Mouse (Mus musculus) cerebellum, adult 2 months (tissue): ENCODE measurements around the gene Cyb5r3. TPM values are rescaled to one million over a fixed set of nuclear protein-coding genes. Genes with fewer than 3 reads are reported as not detected.
A peak's percentile ranks its signal among the peaks of the same experiment; 100 is the strongest.
"Not testable (repeated sequence)": the region's sequence is repeated elsewhere in the genome, so short reads cannot be mapped to it uniquely, and the experiment has no call there.

Experiments used
- DNase-seq, 2 experiments: peaks; one replicate each; pipeline ENCODE4 v3.0.0; 2021
- H3K27ac ChIP-seq: fragments of 200-500 bp; 2 replicates; pipeline ENCODE4 v1.5.1; 2012; ENCODE audit warnings: low read length, control low read depth, inconsistent platforms; ENCODE audit not compliant: insufficient read depth
- H3K27me3 ChIP-seq: fragments of 200-500 bp; 2 replicates; pipeline ENCODE4 v1.6.1; 2012; ENCODE audit warnings: inconsistent platforms, mild to moderate bottlenecking, low read length, moderate library complexity; ENCODE audit not compliant: control insufficient read depth, insufficient read depth
- H3K4me1 ChIP-seq: fragments of 200-500 bp; 2 replicates; pipeline ENCODE4 v1.6.1; 2011; ENCODE audit warnings: low read length; ENCODE audit not compliant: control insufficient read depth, insufficient read depth
- H3K4me3 ChIP-seq: fragments of 200-500 bp; replicated peaks from 2 replicates; pipeline ENCODE3; 2011; ENCODE audit warnings: mild to moderate bottlenecking, low read depth, low read length, control low read depth; ENCODE audit not compliant: insufficient read depth
- CTCF ChIP-seq: fragments of 200-500 bp; IDR thresholded peaks from 2 replicates; pipeline ENCODE4 v1.5.1; 2011; ENCODE audit warnings: low read depth, mild to moderate bottlenecking, control low read depth, low read length, moderate library complexity, borderline replicate concordance; ENCODE audit not compliant: insufficient read depth
- POLR2A ChIP-seq: fragments of 200-500 bp; IDR thresholded peaks from 2 replicates; pipeline ENCODE4 v1.6.1; 2011; ENCODE audit warnings: low read length, control low read depth, borderline replicate concordance; ENCODE audit not compliant: insufficient read depth
- WGBS: fragments of 180-500 bp; shearing (Covaris S2); methylation state at CpG from one replicate; pipeline ENCODE4 v1.1.7; 2018; 5-methylcytosine and 5-hydroxymethylcytosine counted together
- polyA plus RNA-seq: library from polyadenylated mRNA; depleted of rRNA; stranded (reverse); fragments of >200 nt; gene quantifications from 2 replicates; pipeline ENCODE4 v1.2.3, GENCODE M21; 2012

Cyb5r3 gene
- polyA plus RNA-seq, 1 experiment = 68.6 TPM

GRCm38 (mm10) chr15:83149196-83150072 lies 23.0 kb downstream of the Cyb5r3 start, which contains the start of gene Poldip3:
TSS of gene Poldip3 (minus strand) at chr15:83149384.
- Histone ChIP-seq H3K27ac (peak within 1 kb of the TSS; percentile 100), H3K4me3 (peak within 1 kb of the TSS; percentile 99), H3K4me1 (peaks cover 8% of the 10 kb centered on the region; the same call in 1 of the 2 replicates), H3K27me3 (no peaks in the 10 kb centered on the region)
- no peak for TF ChIP-seq CTCF
- TF ChIP-seq POLR2A = peak; percentile 78
- DNase-seq = peak; percentile 98 to 99
- under 1% methylated on average over 56 of the region's 56 CpGs for WGBS

- peak overlapping the region; percentile 99 for H3K4me3 ChIP-seq
- H3K27me3 ChIP-seq = no peaks in the 10 kb centered on the region
- WGBS = under 1% methylated on average over 41 of the region's 41 CpGs
- H3K4me1 ChIP-seq = peaks cover 8% of the 10 kb centered on the region; the same call in 1 of the 2 replicates
- no peak for DNase-seq
- H3K27ac ChIP-seq = peak overlapping the region; percentile 100
- TF ChIP-seq POLR2A = no peak
- TF ChIP-seq CTCF = no peak
Measured at GRCm38 (mm10) chr15:83148801-83149195, 23.6 kb downstream of the Cyb5r3 start.

- DNase-seq = no peak
- H3K4me3 ChIP-seq = peak overlapping the region; percentile 99
- TF ChIP-seq POLR2A = no peak
- no peak for TF ChIP-seq CTCF
- no peaks in the 10 kb centered on the region for H3K27me3 ChIP-seq
- peak overlapping the region; percentile 100 for H3K27ac ChIP-seq
- 2% methylated on average over 21 of the region's 21 CpGs for WGBS
- H3K4me1 ChIP-seq = peaks cover 8% of the 10 kb centered on the region; the same call in 1 of the 2 replicates
Measured at GRCm38 (mm10) chr15:83148395-83148794, 24.0 kb downstream of the Cyb5r3 start.

GRCm38 (mm10) chr15:83145541-83145940 lies 26.9 kb downstream of the Cyb5r3 start:
- Histone ChIP-seq H3K4me1 (peaks cover 20% of the 10 kb centered on the region), H3K4me3 (no peak overlapping the region), H3K27ac (no peak overlapping the region), H3K27me3 (no peaks in the 10 kb centered on the region)
- WGBS = 84% methylated on average over 6 of the region's 6 CpGs
- TF ChIP-seq CTCF = no peak
- no peak for DNase-seq

- H3K27me3 ChIP-seq = no peaks in the 10 kb centered on the region
- H3K27ac ChIP-seq = peak overlapping the region; percentile 45; the same call in 1 of the 2 replicates
- TF ChIP-seq POLR2A = no peak
- TF ChIP-seq CTCF = no peak
- DNase-seq = no peak
- 19% methylated on average over 5 of the region's 5 CpGs for WGBS
- H3K4me1 ChIP-seq = peaks cover 22% of the 10 kb centered on the region
- no peak overlapping the region for H3K4me3 ChIP-seq
Measured at GRCm38 (mm10) chr15:83142861-83143260, 29.5 kb downstream of the Cyb5r3 start.

- 93% methylated on average over 2 of the region's 2 CpGs for WGBS
- no peak for DNase-seq
- H3K4me1 ChIP-seq = peaks cover 4% of the 10 kb centered on the region; the same call in 1 of the 2 replicates
Measured at GRCm38 (mm10) chr15:83135654-83136053, 36.7 kb downstream of the Cyb5r3 start.

GRCm38 (mm10) chr15:83134671-83135070 lies 37.7 kb downstream of the Cyb5r3 start:
- Histone ChIP-seq H3K27ac (no peak overlapping the region), H3K4me1 (peaks cover 4% of the 10 kb centered on the region; the same call in 1 of the 2 replicates), H3K4me3 (no peak overlapping the region), H3K27me3 (no peaks in the 10 kb centered on the region)
- TF ChIP-seq CTCF (no peak), POLR2A (no peak)
- WGBS = 42% methylated on average over 6 of the region's 6 CpGs
- DNase-seq = no peak

More at GRCm38 (mm10) chr15:83135654-83136053, 36.7 kb downstream of the Cyb5r3 start:
- Histone ChIP-seq H3K27me3 (no peaks in the 10 kb centered on the region), H3K27ac (no peak overlapping the region), H3K4me3 (no peak overlapping the region)
- no peak for TF ChIP-seq CTCF
- TF ChIP-seq POLR2A = no peak

- Histone ChIP-seq H3K27me3 (no peaks in the 10 kb centered on the region), H3K27ac (no peak overlapping the region), H3K4me1 (no peaks in the 10 kb centered on the region), H3K4me3 (no peak overlapping the region)
- 88% methylated on average over 7 of the region's 7 CpGs for WGBS
- no peak for DNase-seq
- no peak for TF ChIP-seq POLR2A
- TF ChIP-seq CTCF = no peak
Measured at GRCm38 (mm10) chr15:83129530-83130231, 42.7 kb downstream of the Cyb5r3 start.

- not testable (repeated sequence) for H3K4me1 ChIP-seq, H3K27ac ChIP-seq, H3K27me3 ChIP-seq, H3K4me3 ChIP-seq, DNase-seq
- 27% methylated on average over 3 of the region's 3 CpGs for WGBS
Measured at GRCm38 (mm10) chr15:83127037-83127436, 45.4 kb downstream of the Cyb5r3 start.
